Mouse (Mus musculus) heart, adult 9 months (tissue): Measurements from ENCODE around the gene Arid1a.

Source experiments
- DNase-seq, 2 experiments: peaks; one replicate each; pipeline ENCODE4 v3.0.0; 2022; ENCODE audit warnings: low spot score in 2 of 2

Arid1a gene

DNA sequence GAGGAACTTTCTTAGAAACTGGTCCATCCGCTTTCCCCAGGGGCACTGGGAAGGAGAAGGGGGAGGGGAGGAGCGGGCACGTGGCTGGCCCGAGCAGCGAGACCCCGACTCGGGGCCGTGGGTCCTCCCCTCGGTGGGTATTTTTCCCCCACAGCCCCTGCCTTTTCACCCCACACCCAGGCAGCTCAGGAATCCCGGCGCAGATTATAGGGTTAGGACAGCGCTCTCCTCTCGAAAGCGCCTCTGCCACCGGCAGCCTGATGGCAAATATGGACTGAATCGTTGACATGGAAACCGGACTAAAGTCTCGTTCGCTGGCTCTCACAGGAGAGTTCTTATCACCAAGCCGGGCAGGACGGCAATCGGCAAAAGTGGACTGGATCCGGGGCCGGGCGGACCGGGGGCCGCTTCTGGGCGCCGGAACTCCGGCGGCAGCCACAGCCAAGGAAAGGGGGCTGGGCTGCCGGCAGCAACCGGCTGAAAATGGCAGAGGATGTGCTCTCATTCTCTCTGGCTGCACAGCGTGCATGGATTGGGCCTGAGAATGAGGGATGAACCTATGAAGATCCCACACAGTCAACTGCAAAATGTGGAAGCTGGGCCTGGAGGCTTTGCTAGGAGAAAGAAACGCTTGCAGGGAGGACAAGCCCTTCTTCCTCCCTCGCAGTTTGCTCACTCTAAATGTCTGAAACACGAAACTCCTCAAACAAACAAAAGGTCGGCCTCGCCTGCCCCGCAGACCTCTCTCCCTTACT, at the start of gene Arid1a:
TSS of gene Arid1a (minus strand) at position 256 of the 755 bp plus-strand sequence.
- peak; percentile 96 for DNase-seq

- peak in 1 of 2 experiments; percentile 62 for DNase-seq
Measured at GRCm38 (mm10) chr4:133804401-133805263, 48.1 kb upstream of the Arid1a start.

GRCm38 (mm10) chr4:133800589-133800988, 44.0 kb upstream of the Arid1a start:
- no peak for DNase-seq

DNA sequence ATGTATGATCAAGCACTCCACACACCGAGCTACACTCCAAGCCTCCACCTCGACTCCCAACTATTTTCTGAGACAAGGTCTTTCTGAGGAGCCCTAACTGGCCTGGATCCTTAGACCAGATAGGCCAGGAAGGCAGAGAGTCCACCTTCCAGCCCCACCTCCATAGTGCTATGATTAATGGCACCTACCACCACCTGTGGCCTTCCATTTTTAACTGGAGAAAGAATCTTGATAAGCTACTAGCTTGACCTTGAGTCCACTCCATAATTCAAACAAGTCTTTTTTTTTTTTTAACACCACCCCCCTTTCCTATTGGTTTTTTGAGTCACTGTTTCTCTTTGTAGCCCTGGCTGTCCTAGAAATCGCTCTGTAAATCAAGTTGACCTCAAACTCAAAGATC, 36.7 kb upstream of the Arid1a start:
- DNase-seq, result no peak

DNA sequence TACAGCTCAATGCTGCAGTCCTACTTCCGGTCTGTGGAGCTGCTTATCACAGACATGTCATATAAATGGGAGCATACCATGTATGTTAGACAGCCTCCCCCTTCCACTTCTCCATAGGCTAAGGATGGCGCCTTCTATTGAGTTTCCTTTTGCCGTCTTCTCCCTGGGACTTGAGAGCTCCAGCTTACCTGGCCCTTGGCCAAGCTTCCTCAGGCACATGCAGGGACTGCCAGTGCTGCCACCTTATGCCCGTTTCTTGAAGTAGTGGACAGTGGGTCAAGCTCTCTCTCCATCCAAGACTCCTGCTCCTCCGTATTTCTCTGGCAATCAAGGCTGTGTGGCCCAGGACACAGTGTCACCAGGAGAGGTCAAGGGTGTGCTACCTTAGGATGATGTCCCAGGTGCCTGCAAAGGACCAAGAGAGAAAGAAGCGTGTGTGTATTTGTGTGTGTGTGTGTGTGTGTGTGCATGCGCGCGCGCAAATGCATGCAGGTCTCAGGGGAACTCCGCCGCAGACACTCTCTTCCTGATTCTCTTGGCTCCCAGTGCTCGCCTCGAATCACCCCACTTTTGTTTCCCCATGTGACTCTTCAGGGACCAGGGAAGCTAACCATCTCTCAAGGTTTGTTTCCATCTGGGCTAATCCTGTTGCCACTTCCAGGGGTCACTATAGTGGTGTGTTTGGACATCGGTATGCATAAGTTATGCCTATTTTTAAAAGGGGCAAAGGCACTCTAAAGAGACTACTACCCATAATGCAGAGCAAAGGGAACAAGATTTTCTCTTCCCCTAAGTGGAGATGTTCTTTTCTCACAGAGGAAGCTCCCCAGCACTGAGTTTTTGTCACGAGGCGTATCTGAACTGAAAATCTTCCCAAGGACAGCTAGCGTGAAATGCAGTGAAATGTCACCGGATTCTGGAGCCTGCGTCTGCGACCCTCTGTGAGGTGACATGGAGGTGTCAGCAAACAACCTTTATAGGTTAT, 18.3 kb upstream of the Arid1a start:
- peak; percentile 77 to 85 for DNase-seq

DNA sequence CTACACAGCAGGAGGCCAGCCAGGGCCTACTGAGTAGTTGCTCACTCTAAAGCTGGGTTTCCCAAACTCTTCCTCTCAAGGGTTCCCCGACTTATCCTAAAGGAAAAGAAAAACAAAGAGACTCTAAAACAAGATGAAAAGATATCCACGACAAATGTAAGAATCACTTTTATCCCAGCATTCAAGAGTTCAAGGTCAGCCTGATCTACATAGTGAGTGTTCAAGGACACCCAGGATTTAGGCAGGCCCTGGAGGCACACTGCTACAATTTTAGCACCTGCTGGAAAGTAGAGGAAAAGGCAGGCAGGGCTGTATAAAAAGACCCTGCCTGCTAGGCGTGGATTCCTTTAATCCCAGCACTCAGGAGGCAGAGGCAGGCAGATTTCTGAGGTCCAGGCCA, 12.6 kb upstream of the Arid1a start:
- no peak for DNase-seq

GRCm38 (mm10) chr4:133763112-133763511, 6.5 kb upstream of the Arid1a start:
- DNase-seq, result no peak

DNA sequence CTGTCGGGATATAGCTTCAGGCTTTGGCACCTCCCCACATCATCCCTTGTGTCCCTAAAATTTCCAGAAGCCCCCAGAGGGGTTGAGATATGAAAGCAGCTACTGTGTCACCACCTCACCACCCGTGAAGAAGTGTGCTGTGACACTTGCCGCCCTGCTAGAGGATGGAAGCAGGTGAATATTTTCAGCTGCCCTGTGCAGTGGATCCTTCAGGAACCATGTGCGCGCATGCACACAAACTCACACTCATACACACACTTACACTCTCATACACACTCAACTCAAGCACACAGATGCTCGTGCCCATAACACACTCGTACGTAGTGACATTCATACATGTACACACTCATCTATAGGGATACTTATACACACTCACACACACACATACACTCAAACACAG, 3.1 kb upstream of the Arid1a start:
- DNase-seq, result no peak

DNA sequence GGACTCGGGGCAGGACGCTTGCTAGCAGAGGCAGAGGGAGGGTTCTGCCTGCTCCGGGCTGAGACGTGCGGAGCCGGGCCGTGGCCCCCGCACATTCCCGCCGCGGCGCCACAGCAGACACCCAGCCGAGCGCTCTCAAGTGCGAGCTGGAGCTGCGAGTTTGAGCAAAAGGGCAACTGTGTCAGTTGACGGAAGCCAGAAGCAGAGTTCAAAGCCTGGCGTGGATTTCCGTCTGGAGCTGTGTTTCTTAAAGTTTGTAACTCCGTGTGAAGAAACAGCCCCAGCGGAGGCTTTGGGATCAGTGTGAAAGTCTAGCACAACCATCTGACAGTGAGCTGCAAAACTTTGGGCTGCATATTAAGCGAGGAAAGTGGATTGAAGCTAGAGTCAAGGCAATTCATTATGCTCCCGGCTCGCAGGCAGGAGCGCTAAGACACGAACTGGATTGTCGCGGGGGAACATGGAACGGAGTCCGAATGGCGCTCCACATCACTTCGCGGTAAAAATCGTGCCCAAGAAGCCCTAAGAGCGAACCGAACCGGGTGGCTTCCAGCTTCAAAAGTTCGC, 783 bp upstream of the Arid1a start:
- DNase-seq, result peak; percentile 85 to 89

- no peak for DNase-seq
Measured at GRCm38 (mm10) chr4:133755861-133756371, 653 bp downstream of the Arid1a start.

- DNase-seq, result no peak
Measured at GRCm38 (mm10) chr4:133754871-133755765, 1.5 kb downstream of the Arid1a start.

DNA sequence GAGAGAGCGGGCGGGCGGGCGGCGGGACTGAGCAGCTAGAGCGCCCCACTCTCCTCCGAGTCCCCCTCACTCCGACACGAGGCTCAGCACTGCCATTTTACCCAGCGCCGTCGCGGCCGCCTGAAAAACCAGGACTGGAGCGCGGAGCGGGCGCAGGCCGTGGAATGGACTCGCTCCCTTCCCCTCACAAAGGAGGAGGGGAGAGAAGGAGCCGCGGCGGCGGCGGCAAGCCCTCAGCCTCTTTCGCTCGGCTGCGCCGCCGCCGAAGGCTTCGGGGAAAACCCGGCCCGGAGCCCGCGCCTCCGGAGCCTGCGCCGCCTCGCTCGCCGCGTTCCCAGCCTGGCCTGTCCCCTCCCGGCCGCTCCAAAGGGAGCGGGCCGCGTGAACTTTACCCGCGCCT, 2.3 kb downstream of the Arid1a start:
- peak; percentile 97 to 99 for DNase-seq

- peak; percentile 70 to 80 for DNase-seq
Measured at GRCm38 (mm10) chr4:133753375-133754190, 3.0 kb downstream of the Arid1a start.

DNA sequence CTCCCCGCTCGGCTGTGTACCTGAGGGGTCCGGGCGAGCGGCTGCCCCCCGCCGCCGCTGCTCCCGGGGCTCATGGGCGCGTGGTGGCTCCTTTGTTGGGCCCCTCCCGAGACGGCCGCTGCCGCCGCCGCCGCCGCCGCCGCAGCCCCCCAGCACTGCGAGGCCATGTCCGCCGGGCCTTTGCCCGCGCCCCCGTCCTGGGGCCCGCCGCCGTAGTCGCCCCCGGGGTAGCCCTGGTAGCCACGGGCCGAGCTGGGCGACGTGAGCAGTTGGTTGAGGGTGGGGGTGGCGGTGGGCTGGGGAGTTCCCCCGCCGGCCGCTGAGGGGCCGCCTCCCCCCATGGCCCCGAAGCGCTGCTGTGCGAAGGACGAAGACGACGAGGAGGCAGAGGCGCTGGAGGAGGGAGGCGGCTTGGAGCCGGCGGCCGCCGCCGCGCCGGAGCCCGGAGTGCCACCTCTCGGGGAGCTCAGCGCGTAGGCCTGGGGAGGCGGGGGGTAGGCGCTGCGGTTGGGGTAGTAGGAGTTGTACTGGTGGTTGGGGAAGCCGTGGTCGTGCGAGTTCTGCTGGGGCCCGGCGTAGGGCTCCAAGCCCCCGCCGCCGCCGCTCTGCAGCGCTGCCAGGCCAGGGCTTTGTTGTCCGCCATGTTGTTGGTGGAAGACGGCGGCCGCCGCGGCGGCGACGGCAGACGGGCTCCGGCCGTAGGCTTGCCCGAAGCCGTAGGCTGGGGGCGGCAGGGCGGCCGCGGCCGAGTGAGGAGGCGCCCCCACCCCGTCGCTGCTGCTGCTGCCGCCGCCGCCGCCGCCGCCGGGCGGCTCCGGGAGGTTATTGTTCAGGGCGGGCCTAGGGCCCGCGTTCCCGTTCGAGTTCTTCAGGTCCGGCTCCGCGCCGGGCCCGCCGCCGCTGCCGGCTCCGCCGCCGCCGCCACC, 3.9 kb downstream of the Arid1a start:
- DNase-seq, result peak; percentile 40

DNA sequence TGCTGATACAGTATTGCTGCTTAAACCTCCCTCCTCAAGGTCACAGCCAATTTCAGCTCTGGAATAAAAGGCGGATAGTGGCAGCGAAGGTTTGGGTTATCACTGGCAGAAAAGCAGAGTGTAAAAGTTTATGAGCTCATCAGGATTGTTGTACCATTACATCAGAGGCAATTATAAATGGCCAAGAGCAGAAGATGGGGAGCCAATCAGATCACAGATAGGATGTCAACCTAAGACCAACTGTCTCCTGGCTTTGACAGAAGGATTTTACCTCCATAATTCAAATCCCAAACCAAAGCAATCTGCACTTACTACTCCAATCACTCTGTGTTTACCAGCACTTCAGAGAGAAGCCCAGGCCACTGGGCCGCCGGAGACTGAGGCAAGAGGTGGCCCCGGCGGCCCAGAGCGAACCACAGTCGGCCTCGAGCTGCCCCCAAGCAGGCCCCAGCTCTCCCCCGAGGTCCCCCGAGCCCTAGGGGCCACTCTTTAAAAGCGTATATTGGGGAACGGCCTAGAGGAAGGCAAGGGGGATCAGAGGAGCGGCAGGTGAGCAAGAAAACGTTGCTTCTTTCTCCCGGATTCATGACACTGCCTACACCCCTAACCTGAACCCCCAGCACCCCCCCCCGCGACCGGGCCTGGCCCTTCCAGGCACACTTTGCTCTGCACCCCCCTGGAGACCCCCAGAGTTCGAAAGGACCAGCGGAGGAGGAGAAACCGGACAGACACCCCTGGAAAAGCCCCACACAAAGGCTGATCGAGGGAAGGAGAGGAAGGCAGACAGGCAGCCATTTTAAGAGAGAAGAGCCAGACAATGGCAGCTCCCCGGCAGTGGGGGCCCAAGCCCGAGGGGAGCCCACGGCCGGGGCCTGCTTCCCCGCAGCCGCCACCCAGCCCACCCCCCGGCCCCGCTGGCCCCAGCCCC, 4.8 kb downstream of the Arid1a start:
- peak; percentile 77 to 82 for DNase-seq

DNA sequence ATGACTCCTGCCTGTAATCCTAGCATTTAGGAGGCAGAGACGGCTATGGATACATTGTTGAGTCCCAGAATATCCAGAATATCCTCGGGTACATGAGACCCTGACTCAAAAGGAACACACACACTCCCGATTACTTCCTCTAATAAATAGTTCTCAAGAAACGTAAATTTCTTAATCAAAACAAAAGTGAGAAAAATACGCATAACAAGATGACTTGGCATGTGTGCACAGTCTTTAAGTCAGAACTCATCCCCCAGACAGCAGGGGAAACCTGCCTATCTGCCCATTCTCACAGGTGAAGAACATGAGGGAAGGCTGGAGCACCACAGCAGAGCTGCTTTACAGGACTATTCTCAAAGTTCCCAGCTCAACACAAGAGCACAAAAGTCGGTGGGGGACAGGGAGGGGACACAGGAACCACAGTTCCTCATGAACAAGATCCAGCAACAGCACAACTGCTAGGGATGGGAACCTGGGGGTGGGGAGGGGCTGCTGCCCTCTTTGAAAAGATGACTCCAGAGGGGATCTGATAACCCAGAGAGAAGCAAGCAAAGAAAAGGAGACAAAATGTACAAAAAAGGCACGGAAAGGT, 6.3 kb downstream of the Arid1a start:
- no peak for DNase-seq

GRCm38 (mm10) chr4:133735282-133735681, 21.3 kb downstream of the Arid1a start:
- DNase-seq, result no peak
